Comparison of ENCODE assay signal across 8 mouse cellular contexts in genomic region chr15:89532026-89532923, GRCm38 (mm10). TPM values are rescaled to one million over a fixed set of nuclear protein-coding genes. Genes with fewer than 3 reads are reported as not detected.
DNase-seq lines count a peak whose midpoint lies in the region.

No protein-coding gene starts in this region.

- peaks cover 6% of the 10 kb centered on the region; the same call in 1 of the 2 replicates for H3K4me1 ChIP-seq in heart, embryonic 10.5 days

- H3K27me3 ChIP-seq in heart, embryonic 10.5 days (ENCODE audit: insufficient read depth, poor library complexity, severe bottlenecking): peaks cover 36% of the 10 kb centered on the region

- WGBS in heart, embryonic 10.5 days: 31% methylated on average over 29 of the region's 29 CpGs

- H3K4me3 ChIP-seq in heart, embryonic 10.5 days: 0 out of 2 replicates have a peak overlapping the region, but pooled peaks have one; percentile 15

- no peaks in the 10 kb centered on the region for H3K9me3 ChIP-seq in heart, embryonic 10.5 days

- peaks cover 27% of the 10 kb centered on the region; the same call in 1 of the 2 replicates for H3K36me3 ChIP-seq in heart, embryonic 10.5 days

- intact Hi-C loops in heart, postnatal 14 days (cut with DNase I): no loop called here
- intact Hi-C loops in left cerebral cortex, postnatal 14 days (cut with DNase I): no loop called here

- DNase-seq in heart, embryonic 10.5 days (ENCODE audit: low spot score): no peak
- no peak for DNase-seq in heart, postnatal 14 days
- peak; percentile 19 to 74 for DNase-seq in cerebellum, postnatal 14 days
- peak; percentile 86 to 87 for DNase-seq in frontal cortex, postnatal 36 days (ENCODE audit: low spot score in 2 of 2)
- peak; percentile 91 to 92 for DNase-seq in left cerebral cortex, postnatal 14 days (ENCODE audit: low spot score in 2 of 2)
- peak; percentile 94 for DNase-seq in right cerebral cortex, adult 18-20 months
- DNase-seq in urinary bladder, postnatal 10 days (ENCODE audit: low spot score): no peak
- DNase-seq in gastrocnemius, postnatal 4 days (ENCODE audit: low spot score in 2 of 2): no peak

- no peak overlapping the region for H3K27ac ChIP-seq in heart, embryonic 10.5 days

RNA-seq across cellular contexts. Expression of gene Shank3, which starts 32.9 kb away (rescaled TPM):
- 2.1 and 2.6 TPM in 2 replicates for polyA plus RNA-seq in heart, embryonic 10.5 days (2016; fragmentation: Nextera tagmentation; extraction: Ambion mirVana)
- total RNA-seq in heart, postnatal 14 days (2021): 10 to 100 TPM; 78.7 to 83.9 TPM
- 100 to 1,000 TPM; 237 to 253 TPM for total RNA-seq in left cerebral cortex, postnatal 14 days (2021)
- total RNA-seq in gastrocnemius, postnatal 4 days (2021): 10 to 100 TPM; 30.4 to 35.7 TPM

RNA-seq across cellular contexts. Expression of gene Acr, which starts 35.9 kb away (rescaled TPM):
- 0.16 and 0.17 TPM in 2 replicates for polyA plus RNA-seq in heart, embryonic 10.5 days (2016; fragmentation: Nextera tagmentation; extraction: Ambion mirVana)
- total RNA-seq in heart, postnatal 14 days (2021): under 1 TPM; 0.15 to 0.53 TPM
- total RNA-seq in left cerebral cortex, postnatal 14 days (2021): 1 to 10 TPM; 1.2 to 1.3 TPM
- total RNA-seq in gastrocnemius, postnatal 4 days (2021): under 1 TPM; 0.49 to 0.54 TPM

RNA-seq across cellular contexts. Expression of gene Arsa, which starts 55.0 kb away (rescaled TPM):
- 14.2 and 14.3 TPM in 2 replicates for polyA plus RNA-seq in heart, embryonic 10.5 days (2016; fragmentation: Nextera tagmentation; extraction: Ambion mirVana)
- total RNA-seq in heart, postnatal 14 days (2021): 10 to 100 TPM; 13.7 to 15.5 TPM
- 10 to 100 TPM; 27.7 to 31.2 TPM for total RNA-seq in left cerebral cortex, postnatal 14 days (2021)
- 10 to 100 TPM; 13.6 to 15.2 TPM for total RNA-seq in gastrocnemius, postnatal 4 days (2021)

RNA-seq across cellular contexts. Expression of gene Rabl2, which starts 59.4 kb away (rescaled TPM):
- polyA plus RNA-seq in heart, embryonic 10.5 days (2016; fragmentation: Nextera tagmentation; extraction: Ambion mirVana): 23.2 and 35.1 TPM in 2 replicates
- 1 to 10 TPM; 5.0 to 7.5 TPM for total RNA-seq in heart, postnatal 14 days (2021)
- total RNA-seq in left cerebral cortex, postnatal 14 days (2021): 10 to 100 TPM; 33.4 to 38.3 TPM
- total RNA-seq in gastrocnemius, postnatal 4 days (2021): 10 to 100 TPM in 1 of 2 experiments, 1 to 10 TPM in 1; 8.1 to 10.2 TPM

Comparison
In these comparisons a context has a peak if more than half of its experiments do, and no peak if none do; other contexts are left out.
1. DNase-seq: peak in cerebellum, postnatal 14 days (2 of 2), frontal cortex, postnatal 36 days (2 of 2), left cerebral cortex, postnatal 14 days (2 of 2) and right cerebral cortex, adult 18-20 months (single experiment); none in heart, embryonic 10.5 days (single experiment), heart, postnatal 14 days (0 of 2), urinary bladder, postnatal 10 days (single experiment) and gastrocnemius, postnatal 4 days (0 of 2).